Mouse (Mus musculus): ENCODE data around the gene Arhgap15. TPM values are rescaled to one million over a fixed set of nuclear protein-coding genes. Genes with fewer than 3 reads are reported as not detected.

The Arhgap15 gene
- total and polyA plus RNA-seq, 3 experiments, result 16.6 to 40.3 (median 19.8) TPM

DNA sequence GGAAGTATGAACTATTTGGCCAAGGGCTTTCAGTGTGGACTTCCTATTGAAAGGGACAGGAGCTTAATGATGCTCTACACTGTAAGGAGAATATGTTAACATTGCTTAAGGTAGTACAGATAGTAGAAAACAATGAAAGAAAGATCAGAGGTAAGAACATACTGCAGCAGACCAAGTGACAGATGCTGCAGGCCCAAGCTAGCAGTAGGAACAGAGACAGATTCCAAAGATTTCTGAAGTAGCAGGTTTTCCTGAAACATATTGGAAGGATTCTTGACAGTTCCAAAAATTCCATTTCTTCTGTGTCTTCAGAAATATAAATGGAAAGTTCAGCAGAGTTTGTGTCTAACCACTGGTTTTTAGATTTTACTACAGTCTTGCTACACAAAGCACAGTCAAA is 327.9 kb downstream of the Arhgap15 start:
- H3K27me3 ChIP-seq (replicated peaks), result no peaks in the 10 kb centered on the region
- dilution Hi-C loops (cut with MboI; ENCODE audit: extremely low pct_ligation_motif_present, extremely low pct_unique_long_range_greater_than_20kb, low sequenced_read_pairs) (no loop called here), in situ Hi-C loops (cut with MboI; ENCODE audit: low pct_ligation_motif_present, low pct_unique_long_range_greater_than_20kb, low sequenced_read_pairs) (no loop called here)
- no peak overlapping the region for H3K4me3 ChIP-seq (replicated peaks in 1 of 3; ENCODE audit: low read depth in 2 of 3, low read length in 2 of 3, poor library complexity in 1 of 3)
- H3K36me3 ChIP-seq (replicated peaks in 1 of 2; ENCODE audit: control insufficient read depth in 1 of 2, insufficient read depth in 1 of 2, low read length in 1 of 2), result peaks cover 0 to 2% of the 10 kb centered on the region in 2 experiments
- H3K9me3 ChIP-seq (replicated peaks; ENCODE audit: low read length), result no peaks in the 10 kb centered on the region
- H3K9ac ChIP-seq (ENCODE audit: insufficient read depth, low read depth), result no peak overlapping the region
- no peak overlapping the region for H3K4me2 ChIP-seq (ENCODE audit: insufficient read depth, low read depth, poor library complexity, severe bottlenecking)
- no peaks in the 10 kb centered on the region for H3K79me2 ChIP-seq (replicated peaks; ENCODE audit: control insufficient read depth, extremely low read depth, insufficient read depth, poor library complexity, severe bottlenecking)
- H3K27ac ChIP-seq (ENCODE audit: insufficient read depth, low read depth), result no peak overlapping the region
- no peak for DNase-seq (ENCODE audit: extremely low read depth)
- H3K4me1 ChIP-seq (ENCODE audit: control insufficient read depth in 1 of 2, insufficient read depth in 2 of 2), result peaks cover 3 to 7% of the 10 kb centered on the region in 2 experiments
- no peak for TF ChIP-seq MAFK (IDR thresholded peaks at IDR 0.05; ENCODE audit: insufficient replicate concordance, low read length)
- no peak for TF ChIP-seq ZC3H11A (IDR thresholded peaks at IDR 0.05; ENCODE audit: low read depth, low read length)
- TF ChIP-seq USF2 (conservative IDR thresholded peaks at IDR 0.05; ENCODE audit: low read depth, low read length), result no peak
- TF ChIP-seq EP300 (IDR thresholded peaks at IDR 0.05; ENCODE audit: low read length), result no peak
- no peak for TF ChIP-seq PAX5 (IDR thresholded peaks at IDR 0.05; ENCODE audit: low read length)
- TF ChIP-seq ZNF384 (IDR thresholded peaks at IDR 0.05; ENCODE audit: low read depth, low read length), result no peak
- no peak for TF ChIP-seq BHLHE40 (IDR thresholded peaks at IDR 0.05; ENCODE audit: low read depth, low read length)
- no peak for TF ChIP-seq JUN (IDR thresholded peaks at IDR 0.05; ENCODE audit: insufficient read depth, low read depth, low read length)
- no peak for TF ChIP-seq HCFC1 (IDR thresholded peaks at IDR 0.05; ENCODE audit: low read depth, low read length)

DNA sequence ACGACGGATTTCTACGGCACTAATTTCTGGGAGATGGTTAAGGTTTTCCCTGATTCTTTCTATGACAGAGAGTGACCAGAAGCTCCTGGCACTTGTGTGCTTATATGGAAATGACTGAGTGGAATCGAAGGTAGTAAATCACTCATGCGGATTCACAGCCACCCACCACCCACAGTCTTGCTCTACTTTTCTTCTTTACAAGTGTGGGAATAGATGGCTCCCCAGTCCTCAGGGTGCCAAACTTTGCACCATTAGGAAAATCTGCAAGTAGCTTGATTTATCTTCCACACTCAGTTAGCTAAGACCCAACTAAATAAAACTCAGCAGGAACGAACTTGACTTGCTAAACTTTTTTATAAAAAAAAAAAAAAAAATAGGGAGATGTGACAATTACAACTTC is 331.9 kb downstream of the Arhgap15 start:
- no peak overlapping the region for H3K27ac ChIP-seq (ENCODE audit: insufficient read depth, low read depth)
- H3K27me3 ChIP-seq (replicated peaks), result no peaks in the 10 kb centered on the region
- DNase-seq (ENCODE audit: extremely low read depth), result no peak
- H3K4me2 ChIP-seq (ENCODE audit: insufficient read depth, low read depth, poor library complexity, severe bottlenecking), result no peak overlapping the region
- peaks cover 3 to 7% of the 10 kb centered on the region in 2 experiments for H3K4me1 ChIP-seq (ENCODE audit: control insufficient read depth in 1 of 2, insufficient read depth in 2 of 2)
- H3K36me3 ChIP-seq (replicated peaks in 1 of 2; ENCODE audit: control insufficient read depth in 1 of 2, insufficient read depth in 1 of 2, low read length in 1 of 2), result no peaks in the 10 kb centered on the region
- no peak overlapping the region for H3K9ac ChIP-seq (ENCODE audit: insufficient read depth, low read depth)
- H3K79me2 ChIP-seq (replicated peaks; ENCODE audit: control insufficient read depth, extremely low read depth, insufficient read depth, poor library complexity, severe bottlenecking), result no peaks in the 10 kb centered on the region
- no peak overlapping the region for H3K4me3 ChIP-seq (replicated peaks in 1 of 3; ENCODE audit: low read depth in 2 of 3, low read length in 2 of 3, poor library complexity in 1 of 3)
- TF ChIP-seq MAZ (IDR thresholded peaks at IDR 0.05; ENCODE audit: low read depth, low read length) (no peak), PAX5 (IDR thresholded peaks at IDR 0.05; ENCODE audit: low read length) (no peak), EP300 (IDR thresholded peaks at IDR 0.05; ENCODE audit: low read length) (no peak), JUND (conservative IDR thresholded peaks at IDR 0.05; ENCODE audit: low read depth, low read length) (no peak), RAD21 (IDR thresholded peaks at IDR 0.05; ENCODE audit: low read depth, low read length) (no peak), ZKSCAN1 (IDR thresholded peaks at IDR 0.05; ENCODE audit: borderline replicate concordance, low read depth, low read length) (no peak)
- dilution Hi-C loops (cut with MboI; ENCODE audit: extremely low pct_ligation_motif_present, extremely low pct_unique_long_range_greater_than_20kb, low sequenced_read_pairs) (no loop called here), in situ Hi-C loops (cut with MboI; ENCODE audit: low pct_ligation_motif_present, low pct_unique_long_range_greater_than_20kb, low sequenced_read_pairs) (no loop called here)
- no peaks in the 10 kb centered on the region for H3K9me3 ChIP-seq (replicated peaks; ENCODE audit: low read length)

DNA sequence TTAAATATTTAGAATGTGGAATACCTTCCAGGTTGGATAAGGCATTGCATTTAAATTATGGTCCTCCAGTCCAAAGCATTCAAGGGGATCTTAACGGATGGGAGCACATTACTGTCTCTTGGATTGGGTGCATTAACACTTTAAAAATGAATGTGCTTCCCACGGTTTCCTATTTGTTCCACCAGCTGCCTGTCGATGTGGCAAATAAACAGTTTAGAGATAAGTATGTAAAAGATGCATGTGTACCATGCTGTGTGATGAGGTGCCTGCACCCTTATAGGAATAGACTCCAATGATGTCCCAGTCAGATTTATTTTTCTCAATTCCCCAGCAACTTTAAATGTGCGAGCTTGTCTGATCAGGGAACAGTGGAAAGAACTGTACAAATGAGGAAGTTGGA is 332.6 kb downstream of the Arhgap15 start:
- Histone ChIP-seq H3K9ac (ENCODE audit: insufficient read depth, low read depth) (no peak overlapping the region), H3K27me3 (replicated peaks) (no peaks in the 10 kb centered on the region), H3K36me3 (replicated peaks in 1 of 2; ENCODE audit: control insufficient read depth in 1 of 2, insufficient read depth in 1 of 2, low read length in 1 of 2) (no peaks in the 10 kb centered on the region), H3K79me2 (replicated peaks; ENCODE audit: control insufficient read depth, extremely low read depth, insufficient read depth, poor library complexity, severe bottlenecking) (no peaks in the 10 kb centered on the region), H3K27ac (ENCODE audit: insufficient read depth, low read depth) (no peak overlapping the region), H3K4me3 (replicated peaks in 1 of 3; ENCODE audit: low read depth in 2 of 3, low read length in 2 of 3, poor library complexity in 1 of 3) (no peak overlapping the region), H3K4me1 (ENCODE audit: control insufficient read depth in 1 of 2, insufficient read depth in 2 of 2) (peaks cover 0 to 1% of the 10 kb centered on the region in 2 experiments; a peak in 1 of 4 replicates), H3K4me2 (ENCODE audit: insufficient read depth, low read depth, poor library complexity, severe bottlenecking) (no peak overlapping the region), H3K9me3 (replicated peaks; ENCODE audit: low read length) (no peaks in the 10 kb centered on the region)
- no peak for DNase-seq (ENCODE audit: extremely low read depth)
- in situ Hi-C loops (cut with MboI; ENCODE audit: low pct_ligation_motif_present, low pct_unique_long_range_greater_than_20kb, low sequenced_read_pairs), result no loop called here
- dilution Hi-C loops (cut with MboI; ENCODE audit: extremely low pct_ligation_motif_present, extremely low pct_unique_long_range_greater_than_20kb, low sequenced_read_pairs), result no loop called here
- no peak for TF ChIP-seq MAX (IDR thresholded peaks at IDR 0.05; ENCODE audit: low read length)
- no peak for TF ChIP-seq USF2 (conservative IDR thresholded peaks at IDR 0.05; ENCODE audit: low read depth, low read length)
- no peak for TF ChIP-seq RCOR1 (conservative IDR thresholded peaks at IDR 0.05; ENCODE audit: low read depth, low read length)
- no peak for TF ChIP-seq ZC3H11A (IDR thresholded peaks at IDR 0.05; ENCODE audit: low read depth, low read length)

All from CH12.LX (cell line).